Mouse (Mus musculus) embryonic facial prominence, embryonic 14.5 days (tissue): ENCODE data around the gene Ndrg2. TPM values are rescaled to one million over a fixed set of nuclear protein-coding genes. Genes with fewer than 3 reads are reported as not detected.

Source experiments
- ATAC-seq: fragments of 200-750 bp; cut with Nextera tagmentation; 2 replicates; pipeline ENCODE4 v1.8.0; 2017; ENCODE audit warnings: low read depth, moderate number of reproducible peaks, moderate TSS enrichment
- DNase-seq: peaks from one replicate; pipeline ENCODE4 v3.0.0-alpha.2; 2015; ENCODE audit warnings: low spot score
- H3K27ac ChIP-seq: fragments of 300-500 bp; sonication (generic); replicated peaks from 2 replicates; pipeline ENCODE4 v1.5.1; 2014; ENCODE audit warnings: low read depth, mild to moderate bottlenecking, low read length, moderate library complexity
- H3K27me3 ChIP-seq: fragments of 300-500 bp; sonication (generic); replicated peaks from 2 replicates; pipeline ENCODE4 v1.6.1; 2014; ENCODE audit warnings: low read length; ENCODE audit not compliant: control insufficient read depth, insufficient read depth
- H3K36me3 ChIP-seq: fragments of 300-500 bp; sonication (generic); 2 replicates; pipeline ENCODE4 v1.6.1; 2014; ENCODE audit warnings: low read length, mixed read lengths; ENCODE audit not compliant: control insufficient read depth, insufficient read depth
- H3K4me1 ChIP-seq: fragments of 300-500 bp; sonication (generic); 2 replicates; pipeline ENCODE4 v1.6.1; 2014; ENCODE audit warnings: antibody characterized with exemption, low read length; ENCODE audit not compliant: control insufficient read depth, insufficient read depth
- H3K4me2 ChIP-seq: fragments of 300-500 bp; sonication (generic); 2 replicates; pipeline ENCODE4 v1.6.1; 2014; ENCODE audit warnings: low read depth, mild to moderate bottlenecking, low read length, moderate library complexity, mixed read lengths
- H3K4me3 ChIP-seq: fragments of 300-500 bp; sonication (generic); 2 replicates; pipeline ENCODE4 v1.5.1; 2014; ENCODE audit warnings: low read depth, mild to moderate bottlenecking, low read length
- H3K9ac ChIP-seq: fragments of 300-500 bp; sonication (generic); 2 replicates; pipeline ENCODE4 v1.6.1; 2014; ENCODE audit warnings: low read depth, mild to moderate bottlenecking, low read length, moderate library complexity, mixed read lengths
- H3K9me3 ChIP-seq: fragments of 300-500 bp; sonication (generic); 2 replicates; pipeline ENCODE4 v1.6.1; 2016; ENCODE audit warnings: low read length; ENCODE audit not compliant: control insufficient read depth
- WGBS: fragments of 180-500 bp; shearing (Covaris S2); extraction: QIAGEN DNeasy Blood & Tissue Kit; methylation state at CpG from one replicate; pipeline ENCODE4 v1.1.7; 2014; 5-methylcytosine and 5-hydroxymethylcytosine counted together
- polyA plus RNA-seq: library from polyadenylated mRNA; unstranded; fragments of >200 nt; fragmentation: Nextera tagmentation; extraction: Ambion mirVana; gene quantifications from 2 replicates; pipeline ENCODE4 v1.2.1, GENCODE M21; 2014

Gene Ndrg2
- polyA plus RNA-seq, 1 experiment from 2014 or later, result 57.5 TPM

DNA sequence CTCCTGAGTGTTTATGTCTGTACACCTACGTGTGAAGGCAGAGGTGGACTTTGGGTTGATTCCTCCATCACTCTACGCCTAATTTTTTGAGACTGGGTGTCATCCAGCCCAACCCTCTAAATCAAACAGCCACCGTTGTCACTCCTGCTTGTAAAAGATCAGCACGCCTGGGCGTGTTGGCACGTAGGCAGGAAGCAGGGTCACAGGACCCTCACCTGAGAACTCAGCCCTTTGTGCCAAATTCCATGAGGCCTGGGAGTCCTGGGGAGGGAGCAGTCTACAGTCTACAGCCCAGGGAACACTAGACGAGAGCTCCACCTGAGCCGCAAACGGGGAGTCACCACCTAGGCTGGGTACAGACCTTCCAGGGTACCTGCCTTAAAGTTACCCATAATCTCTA is 10.2 kb downstream of the Ndrg2 start:
- Histone ChIP-seq H3K9ac (no peak overlapping the region), H3K4me3 (no peak overlapping the region), H3K36me3 (0 out of 2 replicates have a peak, but pooled peaks cover 4% of the 10 kb centered on the region), H3K4me1 (no peaks in the 10 kb centered on the region), H3K27ac (no peak overlapping the region), H3K4me2 (no peak overlapping the region), H3K9me3 (no peaks in the 10 kb centered on the region), H3K27me3 (no peaks in the 10 kb centered on the region)
- ATAC-seq (no peak), DNase-seq (no peak)
- 90% methylated on average over 9 of the region's 9 CpGs for WGBS

DNA sequence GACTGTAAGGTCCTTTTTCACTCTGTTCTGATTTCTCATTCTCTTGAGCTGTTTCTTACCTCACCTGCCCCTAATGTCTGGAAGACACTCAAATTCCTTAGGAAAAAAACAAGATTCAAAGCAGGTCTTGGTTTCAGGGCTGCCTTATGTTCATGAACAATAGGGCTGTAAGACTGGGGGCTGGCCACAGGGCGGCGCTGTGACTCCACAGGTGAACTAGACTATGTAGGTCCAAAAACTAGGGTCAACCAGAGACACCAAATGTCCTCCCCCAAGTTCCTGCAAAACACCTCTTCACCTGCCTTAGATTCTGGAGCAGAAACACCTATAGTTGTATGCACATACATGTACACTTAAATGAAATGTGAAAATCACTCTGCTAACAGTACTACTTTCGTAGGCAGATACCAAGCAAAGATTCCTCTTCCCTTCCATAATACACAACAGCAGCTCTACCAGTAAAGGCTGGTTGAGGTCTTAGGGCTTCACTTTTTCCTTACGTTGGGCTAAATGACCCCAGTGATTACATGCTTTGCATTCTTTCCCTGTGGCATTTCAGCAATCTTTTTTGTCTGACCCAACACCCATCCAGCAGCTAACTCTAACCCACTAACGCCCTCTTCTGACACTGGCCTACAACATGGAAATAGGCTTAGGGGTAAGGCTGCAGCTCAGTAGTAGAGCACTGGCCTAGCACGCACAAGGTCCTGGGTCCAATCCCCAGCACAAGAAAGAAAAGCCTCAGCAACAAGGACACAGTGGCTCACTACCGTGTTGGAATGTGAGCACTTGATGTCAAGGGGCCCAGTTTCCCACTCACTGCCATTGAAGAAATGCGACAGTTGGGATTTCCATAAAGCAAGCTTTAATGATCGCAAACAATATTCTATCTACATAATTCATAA is 10.9 kb downstream of the Ndrg2 start:
- 0 out of 2 replicates have a peak, but pooled peaks cover 4% of the 10 kb centered on the region for H3K36me3 ChIP-seq
- H3K27ac ChIP-seq, result no peak overlapping the region
- no peak overlapping the region for H3K9ac ChIP-seq
- H3K4me3 ChIP-seq, result no peak overlapping the region
- ATAC-seq (peak; percentile 76), DNase-seq (peak; percentile 68)
- no peaks in the 10 kb centered on the region for H3K9me3 ChIP-seq
- no peak overlapping the region for H3K4me2 ChIP-seq
- no peaks in the 10 kb centered on the region for H3K4me1 ChIP-seq
- no peaks in the 10 kb centered on the region for H3K27me3 ChIP-seq
- 55% methylated on average over 9 of the region's 9 CpGs for WGBS

- H3K27ac ChIP-seq, result no peak overlapping the region
- 90% methylated on average over 1 of the region's 1 CpGs for WGBS
- no peak overlapping the region for H3K4me2 ChIP-seq
- no peaks in the 10 kb centered on the region for H3K9me3 ChIP-seq
- H3K4me1 ChIP-seq, result no peaks in the 10 kb centered on the region
- DNase-seq, result no peak
- no peaks in the 10 kb centered on the region for H3K36me3 ChIP-seq
- H3K9ac ChIP-seq, result no peak overlapping the region
- no peaks in the 10 kb centered on the region for H3K27me3 ChIP-seq
- ATAC-seq, result no peak
- no peak overlapping the region for H3K4me3 ChIP-seq
Measured at GRCm38 (mm10) chr14:51899351-51899750, 14.6 kb downstream of the Ndrg2 start.

DNA sequence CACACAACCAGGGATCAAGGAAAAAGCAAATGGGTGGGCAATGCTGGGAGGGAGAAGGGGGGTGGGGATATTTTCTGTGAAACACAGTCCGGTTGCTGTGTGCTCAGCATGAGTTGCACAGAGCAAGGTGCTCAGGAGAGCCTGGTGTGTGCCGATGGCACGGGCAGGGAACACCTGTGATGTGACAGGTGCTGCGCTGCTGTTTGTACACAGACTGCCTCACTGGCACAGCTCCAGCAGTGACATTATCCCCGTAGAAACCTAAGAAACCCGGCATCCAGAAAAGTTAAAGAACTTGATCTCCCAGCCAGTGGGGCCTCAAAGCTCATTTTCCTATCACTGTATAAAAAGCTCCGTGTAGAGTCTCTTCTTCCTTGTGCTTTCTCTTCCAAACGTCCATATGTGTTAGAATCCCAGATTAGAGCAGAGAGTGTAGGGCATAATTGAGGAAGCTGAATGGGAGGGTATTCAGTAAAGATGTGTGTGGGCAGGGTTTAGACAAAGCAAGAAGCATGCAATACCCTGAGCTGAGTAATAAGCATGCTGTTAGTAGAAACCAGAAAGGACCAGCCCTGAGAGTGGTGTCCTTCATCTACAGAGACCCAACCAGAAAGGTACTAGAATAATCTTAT is 17.3 kb downstream of the Ndrg2 start:
- no peak overlapping the region for H3K9ac ChIP-seq
- no peak overlapping the region for H3K27ac ChIP-seq
- no peak overlapping the region for H3K4me2 ChIP-seq
- DNase-seq (peak; percentile 84), ATAC-seq (peak; percentile 80; the same call in 1 of the 2 replicates)
- peaks cover 3% of the 10 kb centered on the region for H3K36me3 ChIP-seq
- H3K9me3 ChIP-seq, result no peaks in the 10 kb centered on the region
- H3K4me1 ChIP-seq, result no peaks in the 10 kb centered on the region
- H3K27me3 ChIP-seq, result no peaks in the 10 kb centered on the region
- 57% methylated on average over 8 of the region's 8 CpGs for WGBS
- no peak overlapping the region for H3K4me3 ChIP-seq

GRCm38 (mm10) chr14:51896019-51896418 is 17.9 kb downstream of the Ndrg2 start:
- 80% methylated on average over 6 of the region's 6 CpGs for WGBS
- Histone ChIP-seq H3K27ac (no peak overlapping the region), H3K4me3 (no peak overlapping the region), H3K4me2 (no peak overlapping the region), H3K9ac (no peak overlapping the region), H3K4me1 (no peaks in the 10 kb centered on the region), H3K36me3 (peaks cover 9% of the 10 kb centered on the region), H3K27me3 (no peaks in the 10 kb centered on the region), H3K9me3 (no peaks in the 10 kb centered on the region)
- DNase-seq, result no peak
- ATAC-seq, result no peak

DNA sequence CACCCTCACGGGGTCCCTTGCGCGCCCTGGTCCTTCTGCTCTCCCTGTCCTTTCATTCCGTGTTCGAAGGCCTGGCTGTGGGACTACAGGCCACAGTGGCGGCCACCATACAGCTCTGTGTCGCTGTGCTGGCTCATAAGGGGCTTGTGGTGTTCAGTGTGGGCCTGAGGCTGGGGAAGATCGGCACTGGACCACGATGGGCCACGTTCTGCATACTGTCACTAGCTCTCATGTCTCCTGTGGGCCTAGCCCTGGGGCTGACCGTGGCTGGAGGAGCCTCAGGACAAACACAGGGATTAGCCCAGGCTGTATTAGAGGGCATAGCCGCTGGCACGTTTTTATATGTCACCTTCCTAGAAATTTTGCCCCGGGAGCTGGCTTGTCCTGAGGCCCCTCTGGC is 18.9 kb downstream of the Ndrg2 start:
- Histone ChIP-seq H3K9ac (0 out of 2 replicates have a peak overlapping the region, but pooled peaks have one; percentile 25), H3K27me3 (no peaks in the 10 kb centered on the region), H3K27ac (no peak overlapping the region), H3K9me3 (no peaks in the 10 kb centered on the region), H3K4me1 (no peaks in the 10 kb centered on the region), H3K36me3 (peaks cover 19% of the 10 kb centered on the region), H3K4me2 (no peak overlapping the region), H3K4me3 (no peak overlapping the region)
- no peak for ATAC-seq
- WGBS, result 77% methylated on average over 14 of the region's 14 CpGs
- DNase-seq, result no peak

- no peak for ATAC-seq
- Histone ChIP-seq H3K9ac (no peak overlapping the region), H3K4me3 (no peak overlapping the region), H3K9me3 (no peaks in the 10 kb centered on the region), H3K27me3 (no peaks in the 10 kb centered on the region), H3K36me3 (peaks cover 31% of the 10 kb centered on the region), H3K4me1 (no peaks in the 10 kb centered on the region), H3K4me2 (no peak overlapping the region), H3K27ac (no peak overlapping the region)
- DNase-seq, result no peak
- 58% methylated on average over 3 of the region's 3 CpGs for WGBS
Measured at GRCm38 (mm10) chr14:51893809-51894208, 20.1 kb downstream of the Ndrg2 start.

DNA sequence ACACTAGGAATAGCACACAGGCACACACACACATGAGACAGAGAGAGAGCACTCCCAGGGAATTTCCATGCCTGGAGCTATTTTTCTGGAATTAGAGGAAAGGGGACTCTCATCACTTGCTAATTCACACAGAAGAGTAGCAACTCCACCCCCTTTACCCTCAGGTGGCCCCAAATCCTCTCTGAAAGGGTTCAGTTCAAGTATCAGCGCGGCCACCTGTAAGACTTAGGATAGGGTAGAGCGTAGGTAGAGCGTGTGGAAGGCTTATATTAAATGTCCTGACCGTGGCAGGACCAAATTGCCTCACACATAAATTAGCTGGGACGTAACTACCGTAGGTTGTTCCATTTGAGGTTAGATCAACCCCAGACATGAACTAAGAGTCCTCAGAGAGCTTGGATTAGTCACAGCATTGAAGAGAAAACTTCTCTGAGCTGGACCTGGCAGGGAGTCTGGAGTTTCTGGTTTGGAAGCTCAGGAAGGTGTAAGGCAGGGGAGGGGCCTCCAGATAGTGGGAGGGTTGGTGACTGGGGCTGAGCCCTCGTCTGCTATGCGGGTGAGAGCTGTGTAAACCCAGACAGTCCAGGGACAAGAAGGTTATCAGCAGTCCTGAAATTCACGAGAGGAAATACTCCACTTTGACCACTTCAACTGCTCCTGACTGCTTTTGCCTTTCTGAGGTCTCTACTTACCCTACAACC is 20.7 kb downstream of the Ndrg2 start:
- Histone ChIP-seq H3K27me3 (no peaks in the 10 kb centered on the region), H3K4me1 (no peaks in the 10 kb centered on the region), H3K4me3 (no peak overlapping the region), H3K9ac (no peak overlapping the region), H3K4me2 (no peak overlapping the region), H3K27ac (no peak overlapping the region), H3K9me3 (no peaks in the 10 kb centered on the region), H3K36me3 (peaks cover 37% of the 10 kb centered on the region)
- DNase-seq (peak; percentile 48), ATAC-seq (peak; percentile 48; the same call in 1 of the 2 replicates)
- 24% methylated on average over 10 of the region's 10 CpGs for WGBS
